Mouse (Mus musculus) limb, embryonic 14.5 days (tissue): ENCODE results near the gene 1700123O20Rik. TPM values are rescaled to one million over a fixed set of nuclear protein-coding genes. Genes with fewer than 3 reads are reported as not detected.
A peak's percentile ranks its signal among the peaks of the same experiment; 100 is the strongest.

Source experiments
- ATAC-seq: fragments of 200-750 bp; cut with Nextera tagmentation; 2 replicates; pipeline ENCODE4 v1.8.0; 2017; ENCODE audit warnings: low read depth, moderate number of reproducible peaks, moderate TSS enrichment; ENCODE audit not compliant: low FRiP score
- DNase-seq: peaks from one replicate; pipeline ENCODE4 v3.0.0-alpha.2; 2015; ENCODE audit warnings: low spot score
- H3K27ac ChIP-seq: fragments of 300-500 bp; sonication (generic); replicated peaks from 2 replicates; pipeline ENCODE4 v1.5.1; 2014; ENCODE audit warnings: low read depth, mild to moderate bottlenecking, low read length, moderate library complexity, mixed read lengths
- H3K27me3 ChIP-seq: fragments of 300-500 bp; sonication (generic); 2 replicates; pipeline ENCODE4 v1.6.1; 2014; ENCODE audit warnings: low read length, mixed read lengths; ENCODE audit not compliant: control insufficient read depth, insufficient read depth
- H3K36me3 ChIP-seq: fragments of 300-500 bp; sonication (generic); 2 replicates; pipeline ENCODE4 v1.6.1; 2014; ENCODE audit warnings: mild to moderate bottlenecking, low read length, moderate library complexity, mixed read lengths; ENCODE audit not compliant: control insufficient read depth, insufficient read depth
- H3K4me1 ChIP-seq: fragments of 300-500 bp; sonication (generic); 2 replicates; pipeline ENCODE4 v1.6.1; 2014; ENCODE audit warnings: antibody characterized with exemption, low read length, mixed read lengths; ENCODE audit not compliant: control insufficient read depth, insufficient read depth
- H3K4me2 ChIP-seq: fragments of 300-500 bp; sonication (generic); replicated peaks from 2 replicates; pipeline ENCODE4 v1.6.1; 2014; ENCODE audit warnings: low read depth, mild to moderate bottlenecking, low read length, moderate library complexity; ENCODE audit not compliant: severe bottlenecking
- H3K4me3 ChIP-seq: fragments of 300-500 bp; sonication (generic); replicated peaks from 2 replicates; pipeline ENCODE4 v1.5.1; 2014; ENCODE audit warnings: low read length
- H3K9ac ChIP-seq: fragments of 300-500 bp; sonication (generic); 2 replicates; pipeline ENCODE4 v1.6.1; 2014; ENCODE audit warnings: mild to moderate bottlenecking, low read depth, low read length, moderate library complexity; ENCODE audit not compliant: severe bottlenecking
- H3K9me3 ChIP-seq: fragments of 300-500 bp; sonication (generic); 2 replicates; pipeline ENCODE4 v1.6.1; 2016; ENCODE audit warnings: low read length; ENCODE audit not compliant: control insufficient read depth
- POLR2A ChIP-seq: fragments of 200-500 bp; IDR thresholded peaks from 2 replicates; pipeline ENCODE4 v1.8.0; 2012; ENCODE audit warnings: inconsistent platforms, mild to moderate bottlenecking, moderate library complexity, borderline replicate concordance; ENCODE audit not compliant: insufficient read depth, insufficient read length; ENCODE audit errors: extremely low read depth
- WGBS: fragments of 180-500 bp; shearing (Covaris S2); extraction: QIAGEN DNeasy Blood & Tissue Kit; methylation state at CpG from one replicate; pipeline ENCODE4 v1.1.7; 2014; 5-methylcytosine and 5-hydroxymethylcytosine counted together
- polyA plus RNA-seq, 2 experiments: library from polyadenylated mRNA; depleted of rRNA in 1 of 2; stranded (reverse) in 1 of 2; unstranded in 1 of 2; fragments of >200 nt; fragmentation: Nextera tagmentation in 1 of 2; extraction: Ambion mirVana in 1 of 2; gene quantifications; 2 replicates each; pipeline versions ENCODE4 v1.2.1 to v1.2.3; 2012 to 2014

1700123O20Rik gene
- polyA plus RNA-seq, 2 experiments = 82.3 to 90.2 TPM

DNA sequence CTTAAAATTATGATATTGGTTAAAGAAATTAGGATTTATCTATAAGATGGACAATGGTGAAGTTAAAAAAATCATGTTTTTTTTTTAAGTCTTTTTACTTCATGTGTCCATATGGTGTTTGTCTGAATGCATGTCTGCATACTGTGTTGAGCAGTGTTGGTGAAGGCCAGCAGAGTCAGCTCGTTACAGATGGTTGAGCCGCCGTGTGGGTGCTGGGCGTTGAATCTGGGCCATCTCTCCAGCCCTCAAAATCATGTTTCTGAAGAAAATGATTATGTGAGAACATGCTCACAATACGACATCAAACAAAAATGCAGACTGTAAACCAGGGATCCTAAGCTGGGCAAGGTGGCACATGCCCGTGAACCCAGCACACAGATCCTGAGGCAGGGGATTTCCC, 44.3 kb downstream of the 1700123O20Rik start:
- Histone ChIP-seq H3K4me1 (no peaks in the 10 kb centered on the region), H3K4me2 (no peak overlapping the region), H3K4me3 (no peak overlapping the region), H3K27me3 (no peaks in the 10 kb centered on the region), H3K9me3 (no peaks in the 10 kb centered on the region), H3K9ac (no peak overlapping the region), H3K36me3 (no peaks in the 10 kb centered on the region), H3K27ac (no peak overlapping the region)
- DNase-seq (no peak), ATAC-seq (no peak)
- no peak for TF ChIP-seq POLR2A
- WGBS = 76% methylated on average over 6 of the region's 6 CpGs

- ATAC-seq (no peak), DNase-seq (no peak)
- no peak overlapping the region for H3K27ac ChIP-seq
- no peak for TF ChIP-seq POLR2A
- no peaks in the 10 kb centered on the region for H3K9me3 ChIP-seq
- H3K27me3 ChIP-seq = no peaks in the 10 kb centered on the region
- no peaks in the 10 kb centered on the region for H3K36me3 ChIP-seq
- WGBS = 89% methylated on average over 8 of the region's 8 CpGs
- no peak overlapping the region for H3K4me2 ChIP-seq
- H3K4me1 ChIP-seq = no peaks in the 10 kb centered on the region
- H3K9ac ChIP-seq = no peak overlapping the region
- H3K4me3 ChIP-seq = no peak overlapping the region
Measured at GRCm38 (mm10) chr14:54732206-54732605, 46.2 kb downstream of the 1700123O20Rik start.

DNA sequence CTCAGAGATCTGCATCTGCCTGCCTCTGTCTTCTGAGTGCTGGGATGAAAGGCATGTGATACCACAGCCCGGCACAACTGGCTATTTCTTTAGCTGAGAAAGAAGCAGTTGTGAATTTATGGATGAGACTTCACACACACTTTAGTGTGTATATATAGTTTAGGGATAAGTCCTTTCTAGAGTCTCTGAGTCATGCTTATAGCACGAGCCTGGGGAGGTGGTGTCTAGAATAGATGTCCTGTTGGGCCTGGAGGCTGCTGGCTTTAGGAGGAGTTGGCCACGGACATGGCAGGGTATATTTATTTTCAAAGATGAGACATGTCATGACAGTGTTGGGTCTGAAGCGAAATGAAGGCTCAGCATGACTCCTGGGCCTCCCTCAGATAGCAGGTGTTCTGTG, 48.0 kb downstream of the 1700123O20Rik start:
- Histone ChIP-seq H3K27me3 (no peaks in the 10 kb centered on the region), H3K9me3 (no peaks in the 10 kb centered on the region), H3K4me1 (no peaks in the 10 kb centered on the region), H3K9ac (no peak overlapping the region), H3K4me2 (no peak overlapping the region), H3K4me3 (no peak overlapping the region), H3K27ac (no peak overlapping the region), H3K36me3 (no peaks in the 10 kb centered on the region)
- no peak for ATAC-seq
- no peak for DNase-seq
- 66% methylated on average over 4 of the region's 4 CpGs for WGBS
- TF ChIP-seq POLR2A = no peak

GRCm38 (mm10) chr14:54735221-54735620, 49.2 kb downstream of the 1700123O20Rik start:
- no peaks in the 10 kb centered on the region for H3K9me3 ChIP-seq
- no peak for DNase-seq
- no peak for TF ChIP-seq POLR2A
- no peaks in the 10 kb centered on the region for H3K27me3 ChIP-seq
- H3K27ac ChIP-seq = no peak overlapping the region
- H3K4me3 ChIP-seq = no peak overlapping the region
- no peak for ATAC-seq
- no peaks in the 10 kb centered on the region for H3K36me3 ChIP-seq
- H3K4me1 ChIP-seq = no peaks in the 10 kb centered on the region
- H3K4me2 ChIP-seq = no peak overlapping the region
- 74% methylated on average over 4 of the region's 4 CpGs for WGBS
- H3K9ac ChIP-seq = no peak overlapping the region

DNA sequence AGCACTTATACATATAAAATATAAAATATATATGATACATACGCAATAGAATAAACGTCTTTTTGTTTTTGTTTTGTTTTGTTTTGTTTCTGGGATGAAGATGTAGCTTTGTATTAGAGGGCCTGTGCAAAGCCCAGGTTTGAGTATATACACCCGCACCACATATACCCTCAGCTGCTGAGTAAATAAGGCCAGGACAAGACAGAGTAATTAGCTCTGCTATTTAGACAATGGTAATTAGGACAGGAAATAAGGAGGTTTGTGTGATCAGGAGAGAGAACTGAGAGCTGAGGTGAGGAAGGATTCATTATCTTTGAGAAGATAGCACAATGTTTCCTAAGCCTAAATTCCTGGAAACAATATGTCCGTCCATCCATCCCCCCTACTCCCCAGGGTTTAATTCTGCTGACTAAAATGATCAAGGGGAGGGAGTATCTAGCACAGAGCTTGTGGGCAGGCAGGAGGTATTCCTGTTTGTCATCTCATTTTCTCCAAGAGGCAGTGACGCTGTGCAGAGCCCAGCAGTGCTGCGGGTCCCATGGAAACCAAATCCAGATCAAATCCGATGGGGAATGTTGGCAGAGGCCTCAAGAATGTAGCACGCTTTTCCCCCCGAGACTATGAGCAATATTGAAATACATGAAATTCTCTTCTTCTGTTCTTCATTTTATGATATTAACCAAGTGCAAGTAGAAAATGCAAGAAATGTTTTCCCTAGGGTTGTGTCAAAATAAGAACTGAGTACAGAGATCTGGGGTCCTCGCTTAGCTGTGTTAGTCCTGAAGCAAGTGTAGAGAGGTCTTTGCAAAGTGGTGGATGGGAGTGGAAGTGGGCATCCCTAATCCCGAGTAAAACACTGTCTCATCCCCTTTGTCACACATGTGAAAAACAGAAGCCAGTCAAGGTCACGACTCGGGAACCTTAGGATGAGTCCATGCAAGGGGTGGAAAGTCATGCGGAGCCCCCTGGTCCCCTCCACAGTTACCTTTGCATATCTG, 50.8 kb downstream of the 1700123O20Rik start:
- Histone ChIP-seq H3K4me3 (no peak overlapping the region), H3K9ac (no peak overlapping the region), H3K4me1 (no peaks in the 10 kb centered on the region), H3K36me3 (no peaks in the 10 kb centered on the region), H3K4me2 (no peak overlapping the region), H3K9me3 (no peaks in the 10 kb centered on the region), H3K27ac (no peak overlapping the region), H3K27me3 (no peaks in the 10 kb centered on the region)
- WGBS = 63% methylated on average over 14 of the region's 14 CpGs
- ATAC-seq = peak; percentile 50; the same call in 1 of the 2 replicates
- no peak for TF ChIP-seq POLR2A
- peak; percentile 63 for DNase-seq
